Mouse (Mus musculus) retina, postnatal 1 day (tissue): ENCODE measurements around the gene Stk39.

Experiments used
- DNase-seq: peaks from one replicate; pipeline ENCODE4 v3.0.0-alpha.2; 2012

The Stk39 gene

DNA sequence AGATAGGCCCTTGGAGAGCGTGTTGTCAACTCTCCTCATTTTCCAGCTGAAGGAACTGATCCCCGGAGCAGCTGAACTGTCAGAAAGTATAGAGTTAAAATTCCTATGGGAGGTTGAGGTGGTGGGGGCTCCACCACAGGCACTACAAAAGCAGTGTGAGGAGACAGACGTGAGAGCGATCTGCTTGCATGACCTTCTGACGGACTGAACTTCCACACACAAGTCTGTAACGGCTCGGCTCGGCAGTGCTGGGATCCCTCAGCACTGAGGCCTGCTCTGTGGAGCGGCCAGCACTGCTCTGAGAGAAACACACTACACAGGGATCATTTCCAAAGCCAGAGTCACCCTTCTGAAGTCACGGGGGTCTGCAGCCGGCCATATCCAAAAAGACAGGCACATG, 92.4 kb downstream of the Stk39 start:
- DNase-seq: peak; percentile 56

DNA sequence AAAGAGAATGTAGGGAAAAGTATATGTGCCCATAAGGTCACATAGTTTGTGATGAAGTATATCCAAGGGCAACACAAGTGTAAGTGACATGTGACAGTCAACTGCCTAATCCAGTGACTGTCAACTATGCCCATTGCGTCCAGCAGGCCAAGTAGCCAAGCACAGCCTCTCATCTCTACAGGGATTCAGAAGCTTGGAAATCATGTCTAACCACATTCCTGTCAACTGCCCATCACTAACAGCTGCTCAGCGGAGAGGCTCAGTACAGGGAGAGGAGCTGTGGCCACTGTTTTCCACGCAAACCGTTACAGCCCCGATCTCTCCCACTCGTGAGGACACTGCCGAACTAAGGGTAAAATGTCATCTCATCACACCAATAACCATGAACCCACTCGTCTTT, 93.7 kb downstream of the Stk39 start:
- peak; percentile 42 for DNase-seq

DNA sequence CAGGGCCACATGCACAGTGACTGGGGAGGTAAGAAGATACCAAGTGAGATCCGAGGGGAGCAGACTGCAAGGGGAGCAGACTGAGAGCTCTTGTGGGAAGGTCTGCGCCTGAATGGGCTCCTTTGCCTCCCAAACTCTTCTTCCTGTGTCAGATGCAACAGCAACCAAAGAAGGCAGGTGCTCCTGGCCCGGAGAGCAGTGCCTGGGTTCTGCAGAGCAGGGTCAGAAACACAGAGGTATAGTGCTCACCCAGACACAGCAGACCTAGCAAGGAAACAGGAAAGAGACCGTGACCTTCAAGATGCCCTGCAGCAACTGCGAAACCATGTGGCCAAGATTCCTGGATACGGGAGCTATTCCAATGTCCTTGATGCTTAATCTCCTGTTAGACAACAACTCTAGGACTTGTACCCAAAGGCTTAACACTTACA, 94.8 kb downstream of the Stk39 start:
- no peak for DNase-seq

DNA sequence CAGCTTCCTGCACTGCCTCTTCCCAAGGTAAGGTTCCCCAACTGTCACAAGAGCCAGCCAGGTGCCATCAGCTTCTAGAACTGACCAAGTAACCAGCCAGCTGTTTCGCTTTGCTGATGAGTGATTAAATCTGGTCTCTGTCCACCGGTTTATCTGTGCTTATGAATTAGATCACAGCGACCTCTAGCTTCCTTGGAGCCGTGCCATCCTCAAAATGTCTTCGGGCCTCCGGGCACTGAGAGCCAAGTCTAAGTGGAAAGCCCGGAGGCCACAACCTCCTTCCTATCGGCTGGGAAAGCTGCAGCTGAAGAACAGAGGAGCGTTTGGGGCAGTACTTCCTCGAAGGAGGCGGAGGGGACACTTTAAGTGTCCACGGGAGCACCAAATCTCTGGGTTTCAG, 95.4 kb downstream of the Stk39 start:
- no peak for DNase-seq

DNA sequence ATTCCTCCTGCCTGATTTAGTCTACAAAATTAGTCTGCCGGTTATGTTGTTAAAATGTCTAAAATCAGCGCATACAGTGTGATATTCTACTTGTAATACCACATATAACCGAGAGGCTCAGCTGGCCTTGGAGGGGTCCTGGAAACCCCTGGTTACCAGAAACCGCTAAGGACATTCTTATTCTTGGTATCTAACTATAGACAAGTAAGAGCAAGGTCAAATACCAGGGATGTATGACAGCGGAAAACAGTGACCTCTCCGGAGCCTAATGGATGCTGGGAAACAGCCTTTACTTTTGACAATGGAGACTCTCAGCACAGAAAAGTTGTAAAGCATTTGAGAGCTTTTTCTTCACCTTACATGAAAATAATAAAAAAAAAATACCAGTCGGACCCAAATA, 97.9 kb downstream of the Stk39 start:
- no peak for DNase-seq

DNA sequence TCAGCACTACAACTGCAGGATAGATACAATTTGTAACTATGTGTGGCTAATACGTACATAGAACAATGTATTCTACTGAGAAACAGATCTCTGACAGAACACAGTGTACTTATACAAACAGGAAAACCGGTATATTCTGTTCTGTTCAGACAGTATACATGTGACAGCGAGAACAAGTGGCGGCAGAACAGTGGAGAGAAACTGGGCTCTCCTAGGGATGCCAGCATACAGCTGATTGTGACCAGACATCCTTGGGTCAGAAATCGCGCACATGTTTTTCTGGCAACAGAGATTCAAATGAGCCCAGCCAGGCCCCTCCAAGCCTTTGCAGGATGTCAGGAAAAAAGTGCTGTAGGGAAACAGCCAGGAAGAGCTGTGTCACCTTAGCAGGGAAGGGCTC, 100.2 kb downstream of the Stk39 start:
- no peak for DNase-seq

DNA sequence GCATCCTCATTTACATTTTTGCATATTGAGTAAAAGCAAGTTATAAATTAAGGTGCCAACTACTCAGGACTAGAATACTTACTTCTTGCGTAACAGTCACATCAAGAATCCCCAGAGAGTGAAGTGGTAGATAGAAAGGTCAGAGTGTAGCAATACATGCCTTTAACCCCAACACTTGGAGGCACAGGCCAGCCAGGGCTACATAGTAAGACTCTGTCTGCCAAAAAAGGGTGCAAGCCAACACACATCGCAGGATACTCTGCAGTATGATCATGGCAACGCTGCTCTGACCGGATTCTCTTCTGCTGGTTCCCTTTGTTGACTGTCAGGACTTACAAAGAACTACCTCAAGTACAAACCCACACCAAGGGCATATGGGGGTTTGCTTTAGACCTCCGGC, 101.7 kb downstream of the Stk39 start:
- DNase-seq: no peak

DNA sequence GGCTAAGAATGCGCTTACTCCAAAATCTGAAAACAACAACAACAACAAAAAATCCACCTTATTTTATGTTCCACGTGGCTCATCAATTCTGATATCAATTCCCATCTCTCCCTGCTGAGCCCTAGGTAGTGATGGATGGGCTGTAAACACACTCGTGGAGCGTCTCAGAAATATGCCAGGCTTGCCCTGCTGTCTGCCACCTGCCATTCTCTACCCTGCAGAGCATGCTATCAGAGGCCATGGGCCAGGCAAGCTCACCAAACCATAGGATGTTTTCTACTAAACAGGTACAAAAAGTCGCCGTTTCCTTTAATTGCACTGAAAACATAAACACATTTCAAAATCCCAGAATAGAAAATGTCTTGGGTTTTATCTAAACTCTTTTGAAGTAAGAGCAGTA, 103.0 kb downstream of the Stk39 start:
- no peak for DNase-seq

DNA sequence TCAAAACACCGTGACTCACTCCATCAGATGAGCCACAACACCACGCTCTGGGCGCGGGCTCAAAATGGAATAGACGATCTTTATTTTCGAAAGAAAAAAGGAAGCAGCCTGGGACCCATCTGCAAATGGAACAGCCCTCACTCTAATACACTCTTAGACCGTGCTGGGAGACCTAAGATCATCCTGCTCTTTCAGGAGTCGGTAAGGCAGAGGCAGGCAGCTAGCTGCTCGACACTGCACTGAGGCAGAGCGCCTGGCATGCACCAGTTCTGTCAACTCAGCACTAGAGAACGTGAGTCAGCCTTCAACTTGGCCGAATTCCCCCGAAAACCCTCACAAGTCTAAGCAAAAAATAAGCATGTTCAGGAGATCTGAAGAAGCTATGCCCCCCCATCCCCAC, 104.1 kb downstream of the Stk39 start:
- DNase-seq: no peak

DNA sequence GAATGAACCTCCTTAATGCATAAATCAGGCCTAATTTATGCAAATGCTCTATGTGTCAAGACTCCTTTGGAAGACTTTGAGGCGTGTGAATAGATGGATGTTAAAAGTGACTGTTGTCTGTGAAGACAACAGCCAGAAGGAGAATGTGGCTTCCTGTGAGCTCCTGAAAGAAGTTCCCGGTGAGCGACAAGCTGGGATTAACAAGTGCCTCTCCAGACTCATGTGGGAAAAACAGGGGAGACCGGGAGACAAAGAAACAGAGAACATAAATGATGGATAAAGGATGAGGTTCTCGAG, 105.2 kb downstream of the Stk39 start:
- peak; percentile 33 for DNase-seq

DNA sequence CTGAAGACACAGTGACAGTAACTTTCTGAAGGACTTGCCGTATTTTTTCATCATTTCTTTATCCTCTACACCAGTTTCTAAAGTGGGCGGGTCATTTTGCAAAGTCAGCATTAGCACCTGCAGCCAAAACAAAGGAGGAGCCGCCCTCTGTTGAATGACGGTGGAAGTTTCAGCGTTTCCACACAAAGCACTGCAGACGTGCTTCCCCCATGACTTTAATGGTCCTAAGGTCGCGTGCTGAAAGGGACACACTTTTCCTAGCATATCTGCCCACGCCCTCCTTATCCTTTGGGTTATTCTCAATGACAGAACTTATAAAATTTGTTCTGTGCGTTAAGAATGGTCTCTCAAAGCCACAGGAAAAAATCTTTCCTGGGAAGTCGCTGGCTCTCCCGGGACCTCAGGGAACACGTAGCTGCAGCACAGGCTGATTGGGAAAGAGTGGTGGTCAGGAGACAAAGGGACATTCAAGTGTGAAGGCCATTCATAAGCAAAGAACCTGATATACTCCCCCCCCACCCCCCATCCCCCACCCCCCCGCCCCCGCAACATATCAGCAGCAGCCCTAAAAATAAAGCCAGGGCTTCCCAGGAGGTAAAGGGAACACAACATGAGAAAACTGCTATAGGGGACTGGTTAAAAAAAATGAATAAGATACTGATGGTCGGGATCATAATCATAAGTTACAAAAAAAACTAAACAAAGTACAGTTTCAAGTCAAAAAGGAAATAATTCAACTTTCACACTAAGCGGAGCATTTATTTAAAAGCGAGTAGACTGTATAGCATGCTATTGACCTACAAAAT, 105.8 kb downstream of the Stk39 start:
- peak; percentile 52 for DNase-seq

DNA sequence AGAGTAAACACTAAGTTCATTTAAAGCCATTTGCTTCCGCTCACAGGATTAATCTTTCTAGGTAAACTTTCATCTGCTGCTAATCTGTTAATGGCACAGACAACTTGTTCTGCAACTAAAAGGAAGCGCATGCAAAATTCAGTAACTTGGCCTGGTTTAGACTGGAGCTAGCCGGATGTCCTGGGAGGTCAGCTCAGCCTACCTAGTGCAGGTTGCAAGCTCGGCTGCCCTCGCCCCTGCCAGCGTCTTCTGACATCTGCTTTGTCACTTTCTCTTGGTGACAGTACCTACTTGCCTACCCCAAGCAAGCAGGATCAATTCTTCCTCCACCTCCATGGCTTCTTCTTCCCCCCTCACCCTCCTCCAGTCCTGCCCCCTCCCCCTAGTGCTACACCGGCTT, 106.6 kb downstream of the Stk39 start:
- DNase-seq: peak; percentile 21

DNA sequence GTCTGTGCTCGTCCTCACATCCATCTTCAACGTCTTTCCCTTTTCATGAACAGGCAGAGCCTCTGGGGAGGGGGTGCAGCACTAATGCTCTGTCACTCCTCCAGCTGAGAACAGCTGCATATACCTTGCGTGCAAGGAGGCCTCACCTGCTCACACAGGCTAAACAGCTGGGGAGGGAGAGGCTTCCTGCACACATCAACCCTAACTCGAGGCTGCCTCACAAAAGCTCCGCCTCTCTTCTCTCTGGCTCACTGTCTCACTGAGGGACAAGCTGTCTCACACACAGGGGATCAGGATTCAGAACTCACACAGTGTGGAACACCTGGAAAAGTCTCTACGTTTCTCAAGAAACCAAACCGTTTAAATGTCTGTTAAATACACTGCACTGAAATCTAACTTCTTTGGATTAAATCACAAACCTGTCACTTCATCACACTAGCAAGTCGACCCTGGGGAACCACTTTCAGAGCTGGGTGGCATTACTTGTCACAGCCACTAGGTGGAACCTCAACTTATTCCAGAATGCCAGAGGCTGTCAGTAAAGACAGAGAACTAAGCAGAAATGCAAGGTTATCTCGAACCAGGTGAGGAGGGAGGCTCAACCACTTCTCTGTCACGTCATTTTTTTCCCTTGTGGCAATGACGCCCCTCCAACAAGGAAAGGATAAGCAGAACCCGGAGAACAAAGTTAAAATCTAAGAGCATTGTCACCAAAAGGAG, 107.7 kb downstream of the Stk39 start:
- DNase-seq: peak; percentile 72

DNA sequence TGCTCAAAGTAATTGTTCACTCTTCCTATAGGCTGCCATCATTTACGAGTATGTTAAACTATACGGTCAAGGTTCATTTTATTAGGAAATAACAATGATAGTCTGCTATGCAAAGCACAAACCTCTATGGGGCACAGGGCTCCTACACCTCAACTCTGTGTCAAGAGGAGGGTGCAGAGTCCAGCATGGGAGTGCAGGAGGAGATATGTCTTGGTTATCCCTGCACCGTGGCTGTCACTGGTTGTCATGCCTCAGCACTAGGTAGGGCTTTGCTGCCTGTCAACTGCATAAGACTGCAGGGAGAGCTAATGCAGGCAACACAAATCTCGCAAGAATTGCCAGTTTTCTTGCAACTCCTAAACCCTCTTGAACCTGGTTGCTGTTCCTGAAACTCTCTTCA, 108.9 kb downstream of the Stk39 start:
- DNase-seq: no peak

DNA sequence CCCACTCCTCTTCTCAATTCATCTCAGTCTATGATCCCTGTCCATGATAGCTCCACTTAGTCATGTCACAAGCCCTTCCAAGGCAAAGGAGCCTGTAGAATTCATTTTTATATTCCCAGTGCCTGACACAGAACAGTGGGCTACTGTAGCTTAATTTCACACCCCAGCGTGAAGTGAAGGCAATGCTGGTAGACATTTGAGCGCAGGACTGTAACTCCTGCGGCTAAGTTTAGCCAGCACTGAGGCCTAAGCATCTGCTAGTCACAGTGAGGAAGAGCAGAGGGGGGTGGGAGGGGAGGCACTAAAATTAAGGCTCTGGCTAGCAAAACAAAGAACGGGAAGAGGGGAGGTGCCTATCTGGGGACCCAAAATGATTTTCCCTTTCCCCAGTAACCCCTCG, 110.4 kb downstream of the Stk39 start:
- DNase-seq: no peak

DNA sequence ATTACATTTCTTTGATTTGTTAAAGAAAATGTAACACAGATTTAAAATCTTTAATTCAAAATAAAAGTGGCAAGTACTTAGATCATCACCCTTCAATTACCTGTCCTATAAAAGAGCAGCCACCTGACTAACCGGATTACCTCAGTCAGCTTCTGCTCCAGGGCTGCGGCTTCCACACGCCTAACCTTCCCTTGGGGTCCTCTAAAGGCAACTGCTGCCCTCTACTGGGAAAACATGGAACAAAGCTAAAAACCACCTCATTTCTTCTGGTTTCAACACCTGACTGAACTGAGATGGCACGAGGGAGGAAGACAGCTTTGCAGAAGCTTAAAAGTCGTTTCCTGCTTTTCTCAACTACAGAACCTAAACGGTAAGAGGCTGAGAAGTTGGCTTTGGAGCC, 121.4 kb downstream of the Stk39 start:
- DNase-seq: peak; percentile 85

DNA sequence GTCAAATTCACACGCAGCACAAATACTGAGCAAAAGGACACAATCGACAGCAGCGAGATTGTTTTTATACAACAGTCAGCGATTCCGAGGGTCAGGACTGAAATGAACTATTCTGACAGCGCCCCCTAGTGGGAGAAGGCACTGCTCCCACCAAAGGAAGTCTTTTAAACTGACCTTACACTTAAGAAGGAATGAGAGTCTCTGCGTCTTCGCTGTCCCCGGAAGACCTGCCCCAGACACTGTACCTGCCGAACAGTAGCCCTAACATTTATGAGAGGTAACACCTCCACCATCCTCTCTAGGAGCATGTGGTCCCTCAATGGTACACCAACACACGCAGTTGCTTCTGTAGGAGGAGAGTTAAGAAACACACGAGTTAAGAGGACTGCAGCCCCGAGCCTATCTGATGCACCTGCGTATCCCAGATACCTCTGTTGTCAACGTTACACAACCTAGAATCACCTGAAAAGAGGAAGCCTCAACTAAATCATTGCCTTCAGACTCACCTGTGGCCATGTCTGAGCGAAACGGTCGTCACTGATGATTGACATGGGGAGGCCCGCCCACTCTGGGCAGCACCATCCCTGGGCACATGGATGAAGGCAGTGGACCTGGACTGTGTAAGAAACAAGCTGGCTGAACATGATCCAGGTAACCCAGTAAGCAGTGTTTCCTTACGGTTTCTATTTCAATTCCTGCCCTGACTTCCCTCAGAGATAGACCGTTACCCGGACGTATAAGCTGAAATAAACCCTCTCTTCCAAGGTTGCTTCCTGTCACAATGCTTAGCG, 122.3 kb downstream of the Stk39 start:
- DNase-seq: peak; percentile 88

DNA sequence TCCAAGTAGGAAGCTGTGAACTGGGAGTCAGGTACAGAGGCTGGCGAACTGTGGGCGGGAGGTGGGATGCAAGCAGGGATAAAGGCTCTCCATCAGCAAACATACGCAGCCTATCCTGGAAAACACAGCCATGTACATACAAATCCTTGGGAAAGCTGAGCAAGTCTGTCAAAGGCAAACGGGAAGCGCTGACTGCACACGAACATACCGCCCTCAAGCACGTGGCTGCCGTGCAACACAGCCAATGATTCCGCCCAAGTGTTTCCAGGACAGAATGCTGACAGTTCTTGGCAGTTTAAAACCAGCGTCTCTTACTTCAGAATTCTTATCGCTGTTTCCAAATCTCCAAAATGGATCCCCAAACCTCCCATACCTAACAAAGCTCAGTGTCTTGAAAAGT, 123.1 kb downstream of the Stk39 start:
- DNase-seq: no peak

DNA sequence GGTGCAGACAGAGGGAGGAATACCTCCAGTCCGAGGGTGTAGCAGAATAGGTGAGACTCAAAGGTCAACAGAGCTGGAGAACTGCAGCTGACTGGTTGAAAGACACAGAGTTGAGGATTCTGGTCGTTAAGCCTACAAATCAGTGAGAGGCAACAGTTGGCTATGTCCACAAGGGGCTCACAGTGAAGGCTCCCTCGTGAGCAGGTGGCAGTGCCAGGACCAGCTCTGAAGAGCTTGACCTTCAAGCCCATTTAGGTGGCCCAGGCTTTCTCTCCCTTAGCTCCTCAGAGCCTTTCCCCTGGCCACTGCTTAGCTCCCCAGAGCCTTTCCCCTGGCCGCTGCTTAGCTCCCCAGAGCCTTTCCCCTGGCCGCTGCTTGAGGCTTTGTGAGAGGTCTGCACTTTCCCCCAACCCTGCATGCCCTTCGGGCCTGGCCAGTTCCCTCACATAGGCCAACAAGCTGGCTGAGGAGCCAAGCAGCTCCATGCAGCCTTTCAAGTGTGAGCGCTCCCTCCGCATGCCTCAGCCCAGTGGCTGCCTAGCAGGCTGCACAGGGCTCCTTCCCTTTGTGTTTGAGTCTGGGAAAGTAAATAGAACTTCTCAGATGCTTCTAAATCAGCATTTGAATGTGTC, 125.3 kb downstream of the Stk39 start:
- DNase-seq: no peak

DNA sequence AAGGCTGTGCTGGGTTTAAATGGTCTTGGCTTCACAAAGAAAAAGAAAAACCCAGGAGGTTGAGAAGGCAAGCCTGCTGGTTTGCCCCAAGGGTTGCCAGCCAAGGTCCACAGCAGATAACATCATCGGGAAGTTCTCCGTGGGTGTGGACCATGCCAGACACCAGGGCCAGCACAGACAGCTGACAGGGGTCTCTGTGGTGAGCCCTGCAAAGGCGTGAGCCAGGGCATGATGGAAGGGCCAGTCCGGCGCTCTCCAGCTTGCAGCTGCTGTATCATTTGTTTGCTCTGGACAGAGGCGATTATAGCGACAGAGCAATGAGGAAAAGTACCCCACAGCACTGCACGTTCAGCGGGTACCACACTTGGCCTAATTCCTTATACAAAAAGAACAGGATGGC, 126.8 kb downstream of the Stk39 start:
- DNase-seq: no peak

DNA sequence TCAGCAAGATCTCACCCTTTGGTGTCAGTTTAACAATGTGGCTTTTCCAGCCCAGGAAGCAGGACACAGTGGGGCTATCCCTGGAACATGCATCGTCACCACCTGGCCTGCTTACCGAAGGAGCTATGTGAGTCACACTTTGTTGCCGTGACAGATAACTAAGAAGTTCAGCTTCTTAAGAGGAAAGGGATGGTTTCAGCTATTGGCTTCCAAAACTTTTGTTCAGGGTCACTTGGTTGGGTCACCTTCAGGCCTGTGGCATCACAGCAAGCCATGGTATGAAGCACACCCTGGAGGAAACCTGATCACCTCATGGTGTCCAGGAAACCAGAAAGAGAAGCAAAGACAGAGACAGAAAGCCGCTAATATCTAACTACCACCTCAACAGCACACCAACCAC, 128.3 kb downstream of the Stk39 start:
- no peak for DNase-seq

DNA sequence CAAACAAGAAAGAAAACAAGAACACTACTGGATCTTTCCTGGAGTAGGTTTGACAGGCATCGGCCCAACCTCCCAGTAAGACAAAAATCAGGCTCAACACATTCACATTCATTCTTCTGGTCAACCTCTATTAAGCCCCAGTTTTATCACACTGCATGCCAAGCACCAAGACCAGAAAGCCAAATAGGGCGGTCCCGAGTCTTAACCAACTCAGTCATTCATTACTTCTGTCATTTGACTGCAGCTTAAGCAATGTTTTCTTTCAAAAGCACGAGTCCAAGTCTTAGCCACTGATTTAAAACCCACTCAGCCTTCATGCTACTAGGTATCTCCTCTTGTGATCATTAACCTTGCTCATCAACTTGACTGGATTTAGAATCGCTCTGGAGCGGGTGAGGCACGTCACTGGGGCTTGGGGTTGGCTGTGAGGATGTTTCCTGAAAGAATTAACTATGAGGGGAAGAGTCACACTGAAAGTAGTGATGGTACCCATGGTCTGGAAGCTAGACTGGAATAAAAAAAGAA, 129.9 kb downstream of the Stk39 start:
- no peak for DNase-seq

DNA sequence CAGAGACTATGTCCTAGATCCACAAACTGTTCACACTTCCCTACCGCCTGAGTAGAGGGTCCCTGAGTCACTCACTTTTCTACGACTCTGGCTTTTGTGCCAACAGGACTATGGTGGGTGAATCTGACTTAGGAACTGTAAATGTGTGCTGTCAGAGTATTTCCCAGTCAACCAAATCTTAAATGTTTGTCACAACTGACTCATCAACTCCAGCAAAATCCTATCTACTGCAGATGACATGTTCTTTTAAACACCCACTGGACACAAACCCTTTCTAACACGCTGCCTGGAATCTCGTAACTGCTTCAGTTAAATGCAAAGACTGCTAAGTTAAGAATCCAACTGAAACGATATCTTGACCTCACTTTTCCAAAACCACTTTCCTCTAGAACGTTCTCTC, 135.2 kb downstream of the Stk39 start:
- DNase-seq: no peak
